Mouse (Mus musculus): ENCODE measurements around the gene Nt5c3b. TPM values are rescaled to one million over a fixed set of nuclear protein-coding genes. Genes with fewer than 3 reads are reported as not detected.

The Nt5c3b gene
- 100 to 1,000 TPM; 119 to 122 TPM for total RNA-seq (2023)

DNA sequence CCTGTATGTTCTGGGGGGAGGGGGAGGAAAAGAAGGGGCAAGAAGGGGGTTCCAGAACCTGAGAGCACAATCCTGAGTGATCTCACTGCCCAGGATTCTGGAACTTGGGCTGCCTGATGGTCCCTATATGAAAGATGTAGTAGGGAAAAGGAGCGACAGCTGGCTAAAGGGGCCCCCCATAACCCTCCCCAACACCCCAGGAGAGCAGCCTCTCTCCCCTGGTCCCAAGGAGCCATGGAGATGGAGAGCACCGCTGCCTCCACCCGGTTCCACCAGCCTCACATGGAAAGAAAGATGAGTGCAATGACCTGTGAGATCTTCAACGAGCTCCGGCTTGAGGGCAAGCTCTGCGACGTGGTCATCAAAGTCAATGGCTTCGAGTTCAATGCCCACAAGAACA, at the start of gene Nt5c3b, which contains the start of gene Klhl10:
Gene Nt5c3b, minus strand, starts transcription at position 12 of the 400 bp plus-strand sequence.
Gene Klhl10, plus strand, starts transcription at position 121 of the 400 bp plus-strand sequence.

DNA sequence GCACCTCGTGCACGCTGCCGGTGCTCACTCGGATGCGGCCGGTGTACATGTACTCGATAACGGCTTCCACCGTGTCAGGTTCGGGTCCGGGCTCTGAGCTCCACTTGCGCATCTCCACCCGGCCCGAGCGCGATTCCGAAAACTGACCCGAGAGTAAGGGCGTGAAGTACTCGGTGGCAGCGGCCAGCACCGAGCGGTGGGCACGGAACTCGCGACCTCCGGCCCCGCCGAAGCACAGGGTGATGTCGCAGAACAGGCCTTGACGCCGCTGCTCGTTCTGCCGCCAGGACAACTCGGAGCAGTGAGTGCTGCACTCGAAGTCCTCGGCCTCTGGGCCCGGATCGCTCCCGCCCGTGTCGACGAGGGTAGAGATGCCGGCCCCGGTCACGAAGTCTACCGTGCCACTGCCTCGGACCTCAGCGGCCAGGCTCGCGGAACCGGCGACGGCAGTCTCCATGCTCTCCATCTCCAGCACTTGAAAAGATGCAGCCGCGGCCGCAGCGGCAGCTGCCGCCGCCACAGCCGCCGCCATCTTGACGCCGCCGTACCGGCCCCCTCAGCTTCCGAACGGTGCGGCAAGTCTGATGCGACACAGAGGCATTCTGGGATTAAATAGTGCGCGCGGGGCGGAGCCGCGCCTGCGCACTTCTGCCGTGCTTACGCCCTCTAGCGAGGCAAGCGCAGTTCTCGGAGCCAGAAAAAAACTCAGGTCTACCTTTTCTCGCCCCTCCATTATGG, 30.8 kb upstream of the Nt5c3b start, which contains the start of gene Klhl11:
Gene Klhl11, minus strand, starts transcription at position 545 of the 738 bp plus-strand sequence.

DNA sequence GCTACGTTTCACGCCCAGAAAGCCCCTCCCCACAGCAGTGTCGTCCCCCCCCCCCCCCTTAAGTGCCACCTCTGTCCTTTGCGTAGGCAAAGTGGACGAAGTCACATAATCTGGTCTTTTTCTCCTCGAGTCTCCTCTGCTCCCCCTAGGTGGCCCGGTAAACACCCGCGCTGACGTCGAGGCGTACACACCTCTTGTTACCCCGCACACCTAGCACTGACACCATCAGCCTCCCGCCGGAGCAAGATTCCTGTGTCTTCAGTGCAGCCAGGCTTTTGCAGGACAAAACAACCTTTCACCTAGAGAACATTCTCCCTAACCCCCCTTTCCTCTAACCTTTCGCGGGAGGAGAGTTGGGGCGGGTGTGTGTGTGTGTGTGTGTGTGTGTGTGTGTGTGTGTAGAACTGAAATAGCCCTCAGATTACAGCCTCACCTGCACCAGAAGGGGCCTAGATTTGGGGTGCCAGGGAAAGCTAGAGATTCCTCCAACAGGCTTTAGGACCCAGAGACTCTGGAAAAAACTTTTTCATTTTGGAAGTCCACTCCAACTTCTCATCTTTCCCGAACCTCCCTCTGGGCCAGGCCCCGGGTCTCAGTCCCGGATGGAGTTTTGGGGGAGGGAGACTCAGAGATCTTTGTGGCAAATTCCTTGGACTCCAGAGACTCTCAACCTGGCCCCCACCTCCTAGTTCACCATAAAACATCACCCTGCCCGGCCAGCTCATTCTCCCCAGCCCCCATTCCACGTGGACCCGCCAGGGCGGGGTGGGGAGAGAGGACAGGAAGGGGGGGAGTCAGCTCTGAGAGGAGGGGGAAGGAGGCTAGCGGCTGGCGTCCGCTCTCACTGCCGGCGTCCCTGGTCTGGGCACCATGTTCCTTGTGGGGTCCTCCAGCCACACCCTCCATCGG, 26.4 kb downstream of the Nt5c3b start, which contains the start of gene Fkbp10:
Gene Fkbp10, plus strand, starts transcription at position 784 of the 909 bp plus-strand sequence.

DNA sequence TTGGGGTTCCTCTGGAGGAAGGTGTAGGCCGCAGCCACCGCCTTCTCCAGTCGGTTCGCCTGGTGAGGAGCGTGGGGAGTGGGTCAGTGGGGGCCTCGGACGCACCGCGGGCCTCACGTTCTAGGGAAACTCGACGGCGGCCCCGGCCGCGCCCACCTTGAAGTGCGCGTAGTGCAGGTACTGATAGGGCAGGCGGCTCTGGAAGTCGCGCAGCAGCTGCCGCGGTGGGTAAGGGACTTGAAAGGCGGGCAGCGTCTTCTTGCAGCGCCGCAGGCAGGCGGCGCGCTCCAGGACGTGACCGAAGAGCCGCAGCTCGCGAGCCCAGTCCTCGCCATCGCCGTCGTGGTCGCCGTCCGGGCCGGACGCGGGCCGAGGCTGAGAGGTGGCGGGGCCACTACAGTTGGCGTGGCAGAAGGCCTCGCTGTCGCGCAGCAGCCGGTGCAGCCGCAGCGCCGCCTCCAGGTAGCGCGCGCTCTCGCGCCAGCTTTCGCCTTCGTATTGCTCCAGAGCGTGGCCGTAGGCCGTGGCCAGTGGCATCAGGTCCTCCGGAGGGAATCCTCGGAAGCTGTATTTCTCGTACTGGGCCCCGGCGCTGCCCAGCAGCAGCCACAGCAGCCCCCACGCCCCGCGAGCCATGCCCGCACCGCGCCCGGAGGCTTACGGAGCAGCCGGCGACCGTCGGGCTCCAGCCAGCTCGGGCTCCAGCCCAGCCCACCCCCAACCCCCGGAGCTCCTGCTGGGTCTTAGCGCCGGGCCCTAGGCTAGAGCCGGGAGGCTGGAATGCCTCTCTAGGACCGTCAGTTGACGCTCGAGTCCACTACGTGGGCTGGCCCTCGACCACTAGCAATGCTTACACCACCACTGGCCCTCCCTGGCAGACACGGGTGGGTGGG, 27.3 kb downstream of the Nt5c3b start, which contains the start of gene P3h4:
Gene P3h4, minus strand, starts transcription at position 816 of the 893 bp plus-strand sequence.

DNA sequence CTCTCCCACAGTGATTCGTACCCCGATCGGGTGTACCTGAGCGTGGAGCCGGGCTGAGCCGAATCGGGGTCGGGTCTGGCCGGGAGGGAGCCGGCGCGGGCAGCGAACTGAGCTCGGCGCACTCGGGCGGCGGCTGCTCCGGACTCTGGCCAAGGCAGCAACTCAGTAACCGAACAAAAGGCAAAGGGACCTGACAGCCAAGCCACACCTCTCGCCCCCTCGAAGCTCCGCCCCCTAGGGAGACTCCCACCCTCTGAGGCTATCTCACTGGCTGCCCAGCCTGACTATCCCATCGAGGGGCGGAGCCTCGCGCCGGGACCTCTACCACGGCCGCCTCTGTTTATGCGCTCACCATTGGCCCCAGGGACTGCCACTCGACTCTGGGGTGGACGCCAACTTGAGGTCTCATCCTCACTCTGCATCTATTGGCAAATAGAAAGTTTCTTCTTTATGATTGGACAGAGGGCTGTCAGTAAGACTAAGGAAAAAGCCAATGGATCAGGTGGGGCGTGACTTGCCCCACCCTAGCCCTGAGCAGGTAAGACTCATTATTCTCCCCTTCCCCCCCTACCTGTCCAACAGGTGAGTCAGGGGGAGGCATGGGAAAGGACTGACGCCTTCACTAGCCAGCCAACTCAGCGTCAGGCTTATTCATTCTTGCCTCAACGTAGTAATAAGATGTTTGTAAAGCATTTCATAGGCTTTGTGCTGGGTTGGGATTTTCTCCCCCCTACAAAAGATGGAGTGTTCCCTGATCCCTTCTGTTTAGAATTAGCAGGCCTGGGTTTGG, 43.8 kb downstream of the Nt5c3b start, which contains the start of gene Jup:
Gene Jup, minus strand, starts transcription at position 164 of the 790 bp plus-strand sequence.

Other genes starting within 250 kb of the Nt5c3b start
- gene Krt9, start 248.6 kb downstream of the Nt5c3b start, total RNA-seq (2023): not detected
- not detected for gene Krt14, start 234.3 kb downstream of the Nt5c3b start, total RNA-seq (2023)
- not detected for gene Krt16, start 192.9 kb downstream of the Nt5c3b start, total RNA-seq (2023)
- not detected for gene Krt17, start 180.8 kb downstream of the Nt5c3b start, total RNA-seq (2023)
- not detected for gene Krt42, start 171.9 kb downstream of the Nt5c3b start, total RNA-seq (2023)
- gene Eif1, start 121.9 kb downstream of the Nt5c3b start, total RNA-seq (2023): 1,000 to 10,000 TPM; 2,152 to 2,177 TPM
- gene Gast, start 107.4 kb downstream of the Nt5c3b start, total RNA-seq (2023): not detected
- gene Hap1, start 85.7 kb downstream of the Nt5c3b start, total RNA-seq (2023): under 1 TPM; 0.44 to 0.92 TPM
- gene Jup, start 44.0 kb downstream of the Nt5c3b start, total RNA-seq (2023): 10 to 100 TPM in 1 of 2 experiments, 1 to 10 TPM in 1; 8.0 to 10.7 TPM
- gene P3h4, start 27.0 kb downstream of the Nt5c3b start, total RNA-seq (2023): under 1 TPM; 0.50 to 0.73 TPM
- gene Fkbp10, start 26.1 kb downstream of the Nt5c3b start, total RNA-seq (2023): not detected
- gene Klhl10, start 109 bp upstream of the Nt5c3b start, total RNA-seq (2023): 1 to 10 TPM; 2.2 to 2.5 TPM
- gene Klhl11, start 30.9 kb upstream of the Nt5c3b start, total RNA-seq (2023): 10 to 100 TPM; 22.5 to 35.4 TPM
- 100 to 1,000 TPM; 146 to 160 TPM for gene Acly, start 86.2 kb upstream of the Nt5c3b start, total RNA-seq (2023)
- gene Ttc25, start 103.8 kb upstream of the Nt5c3b start, total RNA-seq (2023): not detected
- gene Cnp, start 133.1 kb upstream of the Nt5c3b start, total RNA-seq (2023): 100 to 1,000 TPM; 124 to 136 TPM
- 10 to 100 TPM; 18.6 to 23.3 TPM for gene Nkiras2, start 177.4 kb upstream of the Nt5c3b start, total RNA-seq (2023)
- gene Dnajc7, start 178.4 kb upstream of the Nt5c3b start, total RNA-seq (2023): 100 to 1,000 TPM; 398 to 430 TPM

All from T-cell, adult 66 days (primary cell).